Mouse (Mus musculus) spleen, adult 10 weeks (tissue): Measurements from ENCODE around the gene Prox2. TPM values are rescaled to one million over a fixed set of nuclear protein-coding genes. Genes with fewer than 3 reads are reported as not detected.

Source experiments
- polyA plus RNA-seq: library from polyadenylated mRNA; stranded (reverse); fragments of 350-450 nt; fragmentation: Illumina TruSeq; extraction: RNeasy Lipid Tissue Mini Kit (QIAGEN cat#74804); gene quantifications from one replicate; pipeline ENCODE4 v1.2.3, GENCODE M21; 2015; ENCODE audit warnings: low replicate concordance; ENCODE audit not compliant: insufficient read depth

Prox2 gene
- polyA plus RNA-seq, result 3.4 TPM

DNA sequence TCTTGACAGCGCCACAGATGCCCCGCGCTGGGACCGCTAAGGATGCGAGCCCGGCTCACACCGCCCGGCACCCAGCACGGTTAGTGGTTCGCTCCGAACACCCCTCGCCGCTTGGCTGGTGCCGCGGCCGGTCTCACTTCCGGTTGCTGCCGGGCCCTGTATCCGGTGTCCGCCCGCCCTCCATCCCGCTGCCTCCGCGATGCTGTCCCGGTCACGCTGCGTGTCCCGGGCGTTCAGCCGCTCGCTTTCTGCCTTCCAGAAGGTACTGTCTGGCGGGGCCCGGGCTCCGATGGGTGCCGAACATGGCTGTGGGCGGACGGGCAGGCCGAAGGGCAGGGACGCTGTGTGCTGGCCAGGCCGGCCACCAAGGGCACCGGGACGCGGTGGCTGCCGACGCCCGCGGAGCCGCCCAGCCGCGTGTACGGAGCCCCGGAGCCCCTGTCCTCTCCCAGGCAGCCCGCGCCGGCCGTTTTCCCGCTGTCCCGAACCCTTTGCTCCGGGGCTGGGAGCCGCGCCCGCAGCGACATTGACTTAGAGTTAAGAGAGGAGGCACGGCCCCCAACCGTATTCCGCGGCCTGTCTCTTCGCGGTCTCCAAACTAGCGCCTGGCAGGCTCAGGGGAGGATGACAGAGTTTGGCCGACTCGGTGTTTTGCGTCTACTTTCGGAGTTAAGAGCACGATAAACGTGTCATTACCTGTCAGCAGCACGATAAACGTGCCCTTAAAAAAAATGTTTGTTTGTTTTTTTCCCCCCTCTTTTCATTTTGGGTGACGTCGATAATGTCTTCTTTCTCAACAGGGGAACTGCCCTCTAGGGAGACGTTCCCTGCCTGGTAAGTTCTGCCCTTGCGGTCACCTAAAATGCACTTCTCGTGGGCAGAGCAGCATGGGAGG is at the start of gene Prox2, which contains the start of gene Dlst:
Gene Prox2, minus strand, starts transcription at position 62 of the 895 bp plus-strand sequence.
Gene Dlst, plus strand, starts transcription at position 136 of the 895 bp plus-strand sequence.

DNA sequence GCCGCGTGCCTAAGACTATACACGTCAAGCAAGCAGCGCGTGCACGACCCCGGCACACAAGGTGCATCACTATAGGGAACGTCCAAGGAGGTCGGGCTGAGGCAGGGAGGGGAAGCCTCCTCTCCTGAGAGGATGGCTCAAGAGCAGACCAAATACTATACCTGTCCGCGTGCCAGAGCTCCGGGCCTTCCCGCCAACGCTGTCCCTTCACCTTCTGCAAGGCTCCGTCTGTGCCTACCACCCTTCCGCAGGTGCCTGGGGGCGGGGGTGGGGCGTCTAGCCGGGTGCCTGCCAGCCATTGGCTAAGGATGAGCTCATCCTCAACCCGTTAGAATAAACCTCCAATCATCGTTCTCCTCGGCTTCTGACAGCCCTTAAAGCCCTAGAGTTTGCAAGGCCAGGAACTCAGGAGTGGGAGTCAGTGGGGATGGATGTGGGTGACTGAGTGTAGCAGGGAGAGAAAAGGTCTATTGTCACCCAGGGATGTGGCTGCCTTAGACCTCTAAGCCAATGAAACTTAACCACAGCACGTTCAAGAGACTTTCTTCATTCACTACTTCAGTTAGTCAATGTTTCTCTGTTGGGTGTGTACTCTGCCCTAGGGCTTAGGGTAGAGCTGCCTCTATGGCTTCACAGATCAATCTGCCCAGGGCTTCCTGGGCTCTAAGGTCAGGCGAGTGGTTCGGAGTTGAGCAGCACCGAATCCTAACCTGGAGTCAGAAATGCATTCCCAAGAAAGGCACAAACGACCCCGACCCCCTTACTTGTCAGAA is 40.6 kb upstream of the Prox2 start, which contains the start of gene Rps6kl1:
Gene Rps6kl1, minus strand, starts transcription at position 263 of the 773 bp plus-strand sequence.

Other genes starting within 250 kb of the Prox2 start
- 6.2 TPM for gene Ltbp2, start 234.2 kb downstream of the Prox2 start, polyA plus RNA-seq
- 152 TPM for gene Fcf1, start 139.9 kb downstream of the Prox2 start, polyA plus RNA-seq
- 43.3 TPM for gene Arel1, start 139.9 kb downstream of the Prox2 start, polyA plus RNA-seq
- gene Ylpm1, start 114.4 kb downstream of the Prox2 start, polyA plus RNA-seq, result 76.5 TPM
- 173 TPM for gene Dlst, start 74 bp upstream of the Prox2 start, polyA plus RNA-seq
- 0.26 TPM for gene Rps6kl1, start 40.5 kb upstream of the Prox2 start, polyA plus RNA-seq
- gene Pgf, start 67.0 kb upstream of the Prox2 start, polyA plus RNA-seq, result 0.91 TPM
- gene Eif2b2, start 108.7 kb upstream of the Prox2 start, polyA plus RNA-seq, result 21.5 TPM
- gene Mlh3, start 159.8 kb upstream of the Prox2 start, polyA plus RNA-seq, result 14.4 TPM
- gene Acyp1, start 177.7 kb upstream of the Prox2 start, polyA plus RNA-seq, result 24.8 TPM
- gene Zc2hc1c, start 177.8 kb upstream of the Prox2 start, polyA plus RNA-seq, result 0.76 TPM
- 68.6 TPM for gene Nek9, start 228.6 kb upstream of the Prox2 start, polyA plus RNA-seq